Mouse (Mus musculus): ENCODE measurements around the gene Snrk.

Gene Snrk

DNA sequence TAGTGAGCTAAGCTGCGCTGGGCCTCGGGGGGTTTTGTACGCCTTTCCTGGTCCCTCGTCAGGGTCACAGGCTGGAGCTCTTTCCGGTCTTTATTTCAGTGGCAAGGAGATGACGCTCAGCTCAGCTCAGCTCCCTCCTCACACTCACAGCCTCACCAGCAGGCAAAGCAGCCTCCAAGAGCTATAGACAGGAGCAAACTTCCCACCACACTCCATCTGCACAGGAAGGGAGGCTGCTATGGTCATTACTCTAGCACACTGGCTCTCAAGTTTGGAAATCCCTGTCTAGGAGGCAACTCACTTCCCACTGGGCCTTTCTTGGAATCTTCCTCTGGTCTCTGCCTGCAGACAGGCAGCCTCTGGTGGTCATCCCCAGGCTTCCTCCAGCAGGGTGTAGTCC, 68.9 kb downstream of the Snrk start:
- no peak for DNase-seq

DNA sequence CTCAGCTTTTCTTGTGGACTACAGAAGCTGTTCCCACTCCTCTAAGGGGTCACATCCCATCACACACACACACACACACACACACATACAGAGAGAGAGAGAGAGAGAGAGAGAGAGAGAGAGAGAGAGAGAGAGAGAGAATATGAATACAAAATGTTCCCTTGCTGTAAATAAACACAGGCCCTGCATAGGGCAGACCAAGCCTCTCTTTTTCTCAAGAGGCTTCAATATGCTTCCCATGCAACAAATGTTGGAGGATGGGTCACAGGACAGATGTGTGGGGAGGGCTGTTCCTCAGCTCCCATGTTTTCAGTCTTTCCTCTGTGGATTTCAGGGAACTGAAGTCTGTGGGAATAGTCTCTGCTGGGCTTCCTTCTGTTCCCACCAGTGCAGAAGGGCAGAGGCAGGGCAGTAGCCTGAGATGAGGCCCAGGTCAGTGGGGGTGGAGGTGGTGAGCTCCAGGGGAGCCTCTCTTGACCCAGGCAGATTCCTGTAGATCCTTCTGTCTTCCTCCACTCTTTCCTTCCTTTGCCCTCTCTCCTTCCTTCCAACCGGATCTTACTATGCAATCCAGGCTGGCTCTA, 69.7 kb downstream of the Snrk start:
- no peak for DNase-seq

DNA sequence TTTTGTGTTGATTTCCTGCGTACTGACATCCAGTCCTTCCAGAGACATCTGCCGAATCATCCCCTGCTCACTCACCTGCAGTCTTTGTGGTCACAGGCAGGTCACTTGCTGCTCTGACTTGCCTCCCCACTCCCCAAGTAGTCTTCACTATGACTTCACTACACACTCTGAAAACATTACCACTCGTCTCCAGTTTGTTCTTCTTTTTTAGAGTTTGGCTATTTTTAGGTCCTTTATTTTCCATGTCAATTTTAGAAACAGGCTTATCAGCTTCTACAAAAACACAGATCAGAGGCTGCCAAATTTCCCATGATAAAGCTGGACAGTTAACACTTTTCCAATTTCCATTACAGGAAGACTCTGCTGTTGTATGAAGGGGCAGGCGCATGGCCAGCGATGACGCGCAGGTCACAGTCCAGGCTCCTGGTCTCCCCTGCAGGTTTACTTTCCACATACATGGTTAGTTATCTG, 70.4 kb downstream of the Snrk start:
- no peak for DNase-seq

DNA sequence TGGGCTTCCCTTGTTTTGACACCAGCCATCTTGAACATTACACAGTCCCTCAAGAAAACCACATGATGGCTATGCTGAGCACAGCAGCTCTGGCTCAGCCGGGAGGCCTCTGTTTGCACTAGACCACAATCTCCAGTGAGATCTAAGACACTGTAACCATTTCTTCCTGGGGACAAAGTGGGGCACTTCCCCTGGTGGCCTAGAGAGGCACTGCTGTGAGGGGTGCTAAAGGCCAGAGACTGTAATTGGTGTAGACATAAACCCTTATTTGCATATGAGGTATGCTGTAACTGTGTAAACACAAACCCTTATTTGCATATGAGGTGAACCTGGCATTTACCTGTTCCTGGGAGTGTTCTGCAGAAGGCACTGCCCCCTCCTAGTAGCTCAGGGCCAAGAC, 71.7 kb downstream of the Snrk start:
- no peak for DNase-seq

DNA sequence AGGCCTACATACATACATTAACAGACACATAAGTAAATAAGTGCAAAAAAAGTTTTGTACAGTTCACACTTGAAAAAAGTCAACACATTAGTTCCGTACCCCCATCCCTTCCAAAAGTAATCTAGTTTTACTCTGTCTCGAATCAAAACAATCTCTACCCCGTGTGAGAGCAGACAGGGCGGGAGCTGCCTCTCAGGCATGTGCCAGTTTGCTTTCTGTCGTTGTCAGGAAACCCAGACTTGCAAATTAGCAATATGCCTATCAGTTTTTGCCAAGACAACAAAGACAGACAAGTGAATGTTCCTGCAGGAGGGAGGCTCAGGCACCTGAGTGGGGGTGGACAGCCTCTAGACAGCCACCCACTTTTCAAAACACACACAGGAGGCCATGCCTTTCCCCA, 76.3 kb downstream of the Snrk start:
- DNase-seq, result no peak

DNA sequence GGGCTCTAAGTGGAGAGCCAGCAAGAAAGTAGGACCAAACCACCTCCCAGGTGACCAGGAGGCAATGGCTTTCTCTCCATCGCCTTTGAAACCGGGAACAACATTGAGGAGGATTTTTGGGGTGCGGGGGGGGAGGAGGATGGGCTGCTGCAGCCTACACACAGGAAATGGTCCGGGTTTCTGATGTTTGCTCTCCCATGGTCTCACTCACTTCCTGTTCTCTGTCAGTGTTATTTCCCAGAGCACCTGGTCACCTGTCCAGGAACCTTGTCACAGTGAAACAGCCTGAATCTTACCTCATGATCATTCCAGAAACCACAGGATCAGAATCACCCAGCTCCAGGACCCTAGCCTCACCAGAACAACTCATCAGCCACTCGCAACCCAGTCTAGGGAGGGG, 76.8 kb downstream of the Snrk start:
- no peak for DNase-seq

DNA sequence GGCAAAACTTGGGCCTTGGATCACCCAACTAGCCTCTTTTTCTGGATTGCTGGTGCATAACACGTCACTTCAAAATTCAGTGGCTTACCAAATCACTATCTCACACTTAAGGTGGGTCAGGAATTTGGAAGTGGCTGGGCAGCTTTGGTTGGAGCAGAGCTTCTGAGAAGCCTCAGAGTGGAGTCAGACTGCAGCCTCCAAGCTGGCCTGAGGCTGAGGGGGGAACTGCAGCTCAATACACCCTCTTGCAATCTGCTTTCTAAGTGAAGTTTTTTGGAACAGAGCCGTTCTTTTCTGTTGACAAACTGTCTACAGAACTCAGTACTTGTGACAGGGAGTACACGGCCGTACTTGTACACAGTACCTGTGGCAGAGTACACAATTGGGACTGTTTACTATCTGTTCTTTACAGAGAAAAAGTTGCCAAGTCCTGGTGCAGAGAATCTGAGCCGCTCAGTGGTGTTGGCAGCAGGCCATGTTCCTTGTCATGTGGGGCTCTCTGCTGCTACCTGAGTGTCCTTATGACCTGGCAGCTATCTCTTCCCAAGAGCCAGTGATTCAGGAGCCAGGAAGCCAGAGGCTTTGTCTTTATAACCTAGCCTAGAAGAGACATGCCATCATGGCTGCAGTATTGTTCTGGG, 78.1 kb downstream of the Snrk start:
- DNase-seq, result peak; percentile 81 to 84

DNA sequence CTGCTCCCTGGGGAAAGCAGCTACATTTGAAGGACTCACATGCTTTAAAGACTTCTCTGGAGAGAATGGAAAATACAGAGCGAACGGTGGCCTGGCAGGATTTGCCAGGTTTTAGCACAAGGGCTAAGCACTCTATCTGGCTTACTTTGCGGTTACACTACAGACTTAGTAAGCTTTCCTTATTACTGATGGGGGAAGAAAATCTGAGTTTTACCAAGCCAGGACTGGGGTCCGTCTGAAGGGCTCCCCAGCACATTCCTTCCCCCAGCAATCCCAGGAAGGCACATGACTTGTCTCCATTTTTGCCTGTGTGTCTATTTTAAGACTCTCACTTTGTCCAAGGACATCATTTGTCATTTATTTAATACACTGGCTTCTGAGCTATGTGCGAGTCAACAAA, 80.0 kb downstream of the Snrk start:
- no peak for DNase-seq

DNA sequence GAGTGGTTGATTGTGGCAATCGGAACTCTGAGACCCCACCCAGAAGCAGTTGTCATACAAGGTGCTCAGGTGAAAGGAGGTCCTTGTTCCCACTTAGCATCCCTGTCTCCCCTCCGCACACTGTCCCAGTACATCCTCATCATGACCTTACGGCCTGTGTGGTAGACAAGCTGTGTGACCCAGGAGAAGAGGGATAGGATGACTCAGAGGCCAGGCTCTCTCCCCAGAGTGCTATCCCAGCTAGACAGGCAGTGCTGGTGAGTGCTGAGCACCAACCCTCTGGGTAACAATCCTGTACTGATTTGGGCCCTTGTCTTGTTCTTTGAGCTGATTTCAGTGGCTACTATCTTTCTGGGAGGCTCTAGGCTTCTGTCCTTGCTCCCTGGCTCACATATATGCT, 81.6 kb downstream of the Snrk start:
- no peak for DNase-seq

DNA sequence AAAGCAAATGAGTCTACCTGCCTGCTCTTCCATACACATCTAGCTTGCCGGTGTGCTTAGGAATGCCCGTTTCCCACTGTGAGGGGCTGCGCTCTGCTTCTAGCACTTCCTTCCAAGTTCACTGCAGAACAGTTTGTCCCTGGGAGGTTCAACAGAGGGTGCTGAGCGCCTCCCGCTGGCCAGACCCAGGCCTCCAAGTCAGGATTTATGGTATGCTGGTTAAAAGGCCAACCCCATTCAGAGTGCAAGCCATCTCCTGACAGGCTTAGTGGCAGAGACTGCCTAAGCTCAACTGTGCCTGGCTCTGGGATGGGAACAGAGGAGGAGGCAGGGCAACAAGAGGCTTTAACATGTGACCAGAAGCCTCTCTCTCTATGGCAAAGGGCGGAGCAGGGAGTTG, 82.2 kb downstream of the Snrk start:
- peak; percentile 64 to 77 for DNase-seq

DNA sequence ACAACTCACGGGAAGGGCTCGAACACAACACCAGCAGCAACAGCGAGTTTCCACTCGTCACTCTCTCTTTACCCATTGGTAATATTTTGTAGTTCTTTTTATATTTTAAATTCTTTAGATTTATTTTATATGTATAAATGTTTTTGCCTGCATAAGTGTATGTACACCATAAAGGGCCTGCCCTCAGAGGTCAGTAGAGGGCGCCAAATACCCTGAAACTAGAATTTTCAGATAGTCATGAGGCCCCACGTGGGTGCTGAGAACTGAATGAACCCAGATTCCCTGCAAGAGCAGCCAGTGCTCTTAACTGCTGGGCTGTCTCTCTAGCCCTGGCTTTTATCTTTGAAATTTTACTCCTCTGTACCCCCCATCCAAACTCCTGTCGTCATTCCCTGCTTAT, 87.4 kb downstream of the Snrk start:
- no peak for DNase-seq

DNA sequence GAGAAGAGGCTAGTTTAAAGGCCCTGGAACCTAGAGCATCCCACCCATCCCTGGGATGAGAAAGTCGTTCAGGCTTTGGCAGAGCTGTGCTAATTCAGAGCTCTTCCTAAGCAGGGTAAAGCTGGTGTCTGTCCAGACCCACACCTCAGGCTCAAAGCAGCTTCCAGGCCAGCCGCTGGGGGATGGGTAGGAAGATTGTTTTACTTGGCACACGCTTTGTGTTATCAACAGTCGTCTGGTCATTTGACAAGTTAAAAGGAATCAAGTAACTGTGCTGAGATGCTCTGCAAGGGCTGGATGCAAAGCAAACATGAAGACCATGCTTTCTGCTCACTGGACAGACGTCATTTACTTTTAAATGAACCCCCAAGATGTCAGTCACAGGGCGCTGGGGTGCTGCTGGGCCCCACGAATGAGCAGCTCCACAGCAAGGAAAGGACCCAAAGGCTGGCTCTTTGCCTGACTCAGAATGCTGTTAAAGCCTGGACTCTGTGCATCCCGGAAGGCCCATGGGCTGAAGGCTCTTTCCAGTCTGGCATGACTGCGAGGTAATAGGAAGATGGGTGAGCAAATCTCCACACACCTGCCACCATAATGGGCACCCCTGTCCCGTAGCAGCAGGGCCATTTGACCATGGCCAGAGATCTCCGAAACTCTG, 88.6 kb downstream of the Snrk start:
- DNase-seq, result peak in 1 of 2 experiments; percentile 37

DNA sequence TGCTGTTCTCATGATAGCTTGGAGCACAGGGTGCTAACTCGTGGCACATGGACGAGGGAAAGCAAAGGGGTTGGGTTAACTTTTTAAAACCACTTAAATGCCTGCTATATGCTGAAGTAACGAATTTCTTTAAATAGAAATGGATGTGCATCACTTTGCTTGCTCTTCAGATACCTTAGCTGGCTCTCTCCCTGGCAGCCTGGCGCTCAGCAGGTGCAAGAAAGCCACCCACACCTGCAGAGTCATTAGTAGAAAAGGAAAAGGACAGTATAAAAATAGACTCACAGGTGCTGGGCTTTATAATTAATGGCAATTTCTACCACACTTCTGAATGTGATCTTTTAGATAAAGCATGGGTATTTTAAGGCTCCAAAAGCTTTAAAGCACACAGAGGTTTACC, 91.2 kb downstream of the Snrk start:
- no peak for DNase-seq

DNA sequence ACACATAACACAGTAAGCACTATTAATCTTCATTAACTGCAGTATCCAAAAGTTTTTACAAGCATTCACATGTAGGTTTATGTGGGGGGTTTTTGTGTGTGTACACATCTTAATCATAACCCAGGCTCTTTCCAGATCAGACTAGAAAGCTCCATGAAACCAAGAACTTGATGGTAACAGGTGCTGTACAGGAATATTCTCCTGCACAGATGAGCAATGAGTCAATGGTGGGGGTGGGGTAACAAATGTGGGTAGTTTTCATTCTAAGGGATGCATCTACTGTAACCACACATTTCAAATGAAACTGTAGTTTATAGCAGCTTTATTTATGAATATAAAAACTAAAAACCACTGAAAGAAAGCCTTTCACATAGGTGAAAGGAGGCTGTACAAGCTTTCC, 98.1 kb downstream of the Snrk start:
- DNase-seq, result no peak

DNA sequence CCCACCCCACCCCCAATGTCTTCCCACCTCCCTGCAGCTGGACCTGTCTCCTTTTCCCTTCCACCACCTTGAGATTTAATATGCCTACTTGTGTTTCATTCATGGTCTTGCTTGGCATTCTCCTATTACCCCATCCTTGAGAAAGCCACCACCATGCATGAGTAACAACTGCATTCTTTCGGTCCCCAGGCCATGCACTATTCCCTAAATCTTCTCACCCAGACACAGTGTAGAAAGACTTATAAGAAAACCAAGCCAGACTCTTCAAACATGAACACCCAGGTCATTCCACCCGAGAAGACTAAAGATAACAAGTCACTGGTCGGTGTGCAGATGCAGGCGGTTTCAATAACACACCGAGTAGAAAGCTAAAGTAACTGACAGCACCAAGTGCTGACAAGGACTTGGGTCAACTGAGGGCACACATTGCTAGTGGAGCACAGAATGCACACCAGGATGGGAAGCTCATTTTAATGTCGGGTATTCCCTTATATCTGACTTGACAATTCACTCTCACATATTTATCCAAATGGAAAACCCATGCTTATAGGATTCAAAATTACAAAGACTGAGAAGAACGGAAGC, 100.0 kb downstream of the Snrk start:
- no peak for DNase-seq
